In the genomic region with DNA sequence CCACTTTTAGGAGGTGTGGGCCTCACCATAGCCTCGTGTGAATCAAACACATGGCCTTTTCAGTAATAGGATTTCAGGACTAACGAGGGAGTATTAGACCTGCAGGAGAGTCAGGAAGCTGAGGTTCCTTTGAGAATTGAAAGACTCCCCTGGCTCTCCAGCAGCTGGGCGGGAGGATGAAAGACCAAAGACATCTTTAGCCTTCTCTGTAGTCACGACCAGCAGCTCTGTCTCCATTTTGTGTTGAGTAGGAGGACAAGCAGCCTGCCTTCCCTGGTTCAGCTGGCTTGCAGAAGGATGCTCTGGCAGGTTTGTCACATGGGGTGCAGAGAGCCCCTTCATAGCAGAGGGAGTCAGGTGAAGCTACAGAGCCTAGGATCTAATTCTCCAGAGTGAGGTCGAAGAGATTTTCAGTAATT, we compare ENCODE assay signal across 11 mouse cellular contexts.
DNase-seq lines count a peak whose midpoint lies in the region; ATAC-seq and TF ChIP-seq lines count a peak whose summit lies in the region.
"Had no signal": no experiment of that assay in that cellular context is flagged by ENCODE, and none has a peak within 500 bp of the region (broad histone marks: within the 10 kb centered on the region; RNA-seq: fewer than 3 reads in every experiment).

No protein-coding gene starts in this region.

- H3K4me1 ChIP-seq in kidney, postnatal 0 days (replicated peaks; ENCODE audit: insufficient read depth, low read length): no peaks in the 10 kb centered on the region
- H3K4me1 ChIP-seq in embryonic facial prominence, embryonic 15.5 days: no peaks in the 10 kb centered on the region
- H3K4me1 ChIP-seq in hindbrain, embryonic 16.5 days (ENCODE audit: control insufficient read depth, insufficient read depth, low read depth, low read length): peaks cover 5% of the 10 kb centered on the region
- no peaks in the 10 kb centered on the region for H3K4me1 ChIP-seq in neural tube, embryonic 11.5 days (ENCODE audit: control insufficient read depth, insufficient read depth, low read length)
- H3K4me1 ChIP-seq: liver, embryonic 15.5 days had no signal

- ATAC-seq in kidney, postnatal 0 days (replicated peaks; ENCODE audit: low FRiP score, low read depth): peak; percentile 21; the same call in 1 of the 2 replicates
- ATAC-seq in embryonic facial prominence, embryonic 15.5 days (ENCODE audit: insufficient number of reproducible peaks, low FRiP score, low TSS enrichment, low read depth): no peak
- peak; percentile 74 for ATAC-seq in hindbrain, embryonic 16.5 days
- peak; percentile 71; the same call in 1 of the 2 replicates for ATAC-seq in neural tube, embryonic 11.5 days (ENCODE audit: insufficient read depth, low FRiP score, low TSS enrichment)

- H3K27me3 ChIP-seq in kidney, postnatal 0 days (ENCODE audit: insufficient read depth, low read length): no peaks in the 10 kb centered on the region
- H3K27me3 ChIP-seq in embryonic facial prominence, embryonic 15.5 days: no peaks in the 10 kb centered on the region
- H3K27me3 ChIP-seq in hindbrain, embryonic 16.5 days (replicated peaks; ENCODE audit: control insufficient read depth, insufficient read depth, low read length): no peaks in the 10 kb centered on the region
- no peaks in the 10 kb centered on the region for H3K27me3 ChIP-seq in neural tube, embryonic 11.5 days (ENCODE audit: control insufficient read depth, insufficient read depth, low read length)
- H3K27me3 ChIP-seq: embryonic facial prominence, embryonic 13.5 days; liver, embryonic 15.5 days had no signal

- no peak for TF ChIP-seq CTCF in kidney, postnatal 0 days (IDR thresholded peaks at IDR 0.05; ENCODE audit: low read depth)

- H3K27ac ChIP-seq in kidney, postnatal 0 days: no peak overlapping the region
- H3K27ac ChIP-seq in embryonic facial prominence, embryonic 15.5 days (replicated peaks): 0 out of 2 replicates have a peak overlapping the region, but pooled peaks have one; percentile 7
- no peak overlapping the region; the same call in none of the 2 replicates for H3K27ac ChIP-seq in hindbrain, embryonic 16.5 days (ENCODE audit: low read depth, low read length)
- no peak overlapping the region for H3K27ac ChIP-seq in neural tube, embryonic 11.5 days (ENCODE audit: low read depth, low read length)
- H3K27ac ChIP-seq: embryonic facial prominence, embryonic 13.5 days; liver, embryonic 15.5 days had no signal

- H3K9ac ChIP-seq in kidney, postnatal 0 days (ENCODE audit: low read depth, low read length): no peak overlapping the region
- H3K9ac ChIP-seq in embryonic facial prominence, embryonic 15.5 days: no peak overlapping the region
- H3K9ac ChIP-seq in hindbrain, embryonic 16.5 days (ENCODE audit: low read depth, low read length): no peak overlapping the region
- H3K9ac ChIP-seq in neural tube, embryonic 11.5 days (ENCODE audit: low read length): no peak overlapping the region
- H3K9ac ChIP-seq: embryonic facial prominence, embryonic 13.5 days; liver, embryonic 15.5 days had no signal

- H3K9me3 ChIP-seq in kidney, postnatal 0 days (replicated peaks; ENCODE audit: low read length): no peaks in the 10 kb centered on the region
- H3K9me3 ChIP-seq in embryonic facial prominence, embryonic 15.5 days (replicated peaks): no peaks in the 10 kb centered on the region
- no peaks in the 10 kb centered on the region for H3K9me3 ChIP-seq in hindbrain, embryonic 16.5 days (ENCODE audit: control insufficient read depth, low read length)
- H3K9me3 ChIP-seq in neural tube, embryonic 11.5 days (ENCODE audit: control insufficient read depth, low read length): no peaks in the 10 kb centered on the region
- H3K9me3 ChIP-seq: embryonic facial prominence, embryonic 13.5 days; liver, embryonic 15.5 days had no signal

- no peaks in the 10 kb centered on the region for H3K36me3 ChIP-seq in kidney, postnatal 0 days (ENCODE audit: insufficient read depth, low read length)
- no peaks in the 10 kb centered on the region for H3K36me3 ChIP-seq in embryonic facial prominence, embryonic 15.5 days
- H3K36me3 ChIP-seq in hindbrain, embryonic 16.5 days (ENCODE audit: control insufficient read depth, insufficient read depth, low read length): no peaks in the 10 kb centered on the region
- no peaks in the 10 kb centered on the region for H3K36me3 ChIP-seq in neural tube, embryonic 11.5 days (ENCODE audit: control insufficient read depth, insufficient read depth, low read length)
- H3K36me3 ChIP-seq: embryonic facial prominence, embryonic 13.5 days; liver, embryonic 15.5 days had no signal

- H3K4me3 ChIP-seq in kidney, postnatal 0 days (replicated peaks; ENCODE audit: low read depth, low read length): no peak overlapping the region
- H3K4me3 ChIP-seq in embryonic facial prominence, embryonic 15.5 days (replicated peaks): no peak overlapping the region
- H3K4me3 ChIP-seq in hindbrain, embryonic 16.5 days (ENCODE audit: low read length): no peak overlapping the region
- no peak overlapping the region for H3K4me3 ChIP-seq in neural tube, embryonic 11.5 days (ENCODE audit: low read depth, low read length)
- H3K4me3 ChIP-seq: embryonic facial prominence, embryonic 13.5 days; liver, embryonic 15.5 days had no signal

- no peak for DNase-seq in kidney, postnatal 0 days (ENCODE audit: low spot score)
- DNase-seq in kidney, adult 11 months: no peak
- peak; percentile 30 for DNase-seq in neural tube, embryonic 11.5 days (ENCODE audit: low spot score)
- no peak for DNase-seq in cerebellum, adult 11 months
- DNase-seq in spleen, postnatal 36 days (ENCODE audit: low spot score in 2 of 2): no peak
- no peak for DNase-seq in T-cell, adult 2 months (ENCODE audit: low spot score)
- DNase-seq: heart, adult 11 months had no signal

- WGBS in kidney, postnatal 0 days: 31% methylated on average over 5 of the region's 5 CpGs
- WGBS in embryonic facial prominence, embryonic 15.5 days: 46% methylated on average over 5 of the region's 5 CpGs
- WGBS in hindbrain, embryonic 16.5 days: 34% methylated on average over 5 of the region's 5 CpGs
- 52% methylated on average over 5 of the region's 5 CpGs for WGBS in neural tube, embryonic 11.5 days

- no peak overlapping the region for H3K4me2 ChIP-seq in kidney, postnatal 0 days (ENCODE audit: low read length)
- H3K4me2 ChIP-seq in embryonic facial prominence, embryonic 15.5 days (replicated peaks): no peak overlapping the region
- H3K4me2 ChIP-seq in hindbrain, embryonic 16.5 days (ENCODE audit: low read length): no peak overlapping the region
- no peak overlapping the region for H3K4me2 ChIP-seq in neural tube, embryonic 11.5 days (ENCODE audit: low read depth)
- H3K4me2 ChIP-seq: embryonic facial prominence, embryonic 13.5 days; liver, embryonic 15.5 days had no signal
